Mouse (Mus musculus): ENCODE data around the gene Cnih2. TPM values are rescaled to one million over a fixed set of nuclear protein-coding genes. Genes with fewer than 3 reads are reported as not detected.

The Cnih2 gene
- polyA plus RNA-seq, 1 experiment: 3.7 TPM

GRCm38 (mm10) chr19:5085145-5085863, 13.0 kb downstream of the Cnih2 start, which contains the start of gene Tmem151a:
TSS of gene Tmem151a (minus strand) at chr19:5085531.
- no peak for DNase-seq
- TF ChIP-seq POLR2A (IDR thresholded peaks at IDR 0.05; ENCODE audit: control insufficient read depth, extremely low read depth, insufficient read depth, low read length, poor library complexity): no peak

GRCm38 (mm10) chr19:5084834-5085144, 13.5 kb downstream of the Cnih2 start:
- DNase-seq: no peak
- Histone ChIP-seq H3K27ac (ENCODE audit: control insufficient read depth, insufficient read depth, low read length) (no peak overlapping the region), H3K4me1 (replicated peaks; ENCODE audit: control insufficient read depth, insufficient read depth, low read length) (peaks cover 23% of the 10 kb centered on the region), H3K27me3 (ENCODE audit: control insufficient read depth, insufficient read depth, low read length) (peaks cover 15% of the 10 kb centered on the region; the same call in 1 of the 2 replicates), H3K4me3 (ENCODE audit: control insufficient read depth, insufficient read depth, low read length) (peak overlapping the region; percentile 20), H3K36me3 (ENCODE audit: control insufficient read depth, insufficient read depth, low read length) (no peaks in the 10 kb centered on the region)
- WGBS: 14% methylated on average over 15 of the region's 15 CpGs
- no peak for TF ChIP-seq POLR2A (IDR thresholded peaks at IDR 0.05; ENCODE audit: control insufficient read depth, extremely low read depth, insufficient read depth, low read length, poor library complexity)
- TF ChIP-seq CTCF (IDR thresholded peaks at IDR 0.05; ENCODE audit: borderline replicate concordance, control insufficient read depth, extremely low read depth, insufficient read depth, low read length, poor library complexity): no peak

More at GRCm38 (mm10) chr19:5085145-5085863, 13.0 kb downstream of the Cnih2 start, which contains the start of gene Tmem151a:
- Histone ChIP-seq H3K4me1 (replicated peaks; ENCODE audit: control insufficient read depth, insufficient read depth, low read length) (peaks cover 23% of the 10 kb centered on the region), H3K36me3 (ENCODE audit: control insufficient read depth, insufficient read depth, low read length) (no peaks in the 10 kb centered on the region), H3K4me3 (ENCODE audit: control insufficient read depth, insufficient read depth, low read length) (peak within 1 kb of the TSS; percentile 20), H3K27ac (ENCODE audit: control insufficient read depth, insufficient read depth, low read length) (no peak within 1 kb of the TSS), H3K27me3 (ENCODE audit: control insufficient read depth, insufficient read depth, low read length) (peaks cover 15% of the 10 kb centered on the region; the same call in 1 of the 2 replicates)
- WGBS: 2% methylated on average over 68 of the region's 69 CpGs

GRCm38 (mm10) chr19:5083961-5084833, 14.1 kb downstream of the Cnih2 start:
- no peak overlapping the region for H3K27ac ChIP-seq (ENCODE audit: control insufficient read depth, insufficient read depth, low read length)
- no peak for DNase-seq
- no peaks in the 10 kb centered on the region for H3K36me3 ChIP-seq (ENCODE audit: control insufficient read depth, insufficient read depth, low read length)
- 63% methylated on average over 3 of the region's 3 CpGs for WGBS
- TF ChIP-seq POLR2A (IDR thresholded peaks at IDR 0.05; ENCODE audit: control insufficient read depth, extremely low read depth, insufficient read depth, low read length, poor library complexity) (no peak), CTCF (IDR thresholded peaks at IDR 0.05; ENCODE audit: borderline replicate concordance, control insufficient read depth, extremely low read depth, insufficient read depth, low read length, poor library complexity) (no peak)
- H3K4me1 ChIP-seq (replicated peaks; ENCODE audit: control insufficient read depth, insufficient read depth, low read length): peaks cover 21% of the 10 kb centered on the region
- no peak overlapping the region for H3K4me3 ChIP-seq (ENCODE audit: control insufficient read depth, insufficient read depth, low read length)
- H3K27me3 ChIP-seq (ENCODE audit: control insufficient read depth, insufficient read depth, low read length): peaks cover 15% of the 10 kb centered on the region; the same call in 1 of the 2 replicates

GRCm38 (mm10) chr19:5082596-5082995, 15.7 kb downstream of the Cnih2 start:
- no peak for DNase-seq
- 70% methylated on average over 24 of the region's 24 CpGs for WGBS
- H3K27ac ChIP-seq (ENCODE audit: control insufficient read depth, insufficient read depth, low read length): no peak overlapping the region
- peaks cover 13% of the 10 kb centered on the region for H3K4me1 ChIP-seq (replicated peaks; ENCODE audit: control insufficient read depth, insufficient read depth, low read length)
- TF ChIP-seq CTCF (IDR thresholded peaks at IDR 0.05; ENCODE audit: borderline replicate concordance, control insufficient read depth, extremely low read depth, insufficient read depth, low read length, poor library complexity): no peak
- no peak for TF ChIP-seq POLR2A (IDR thresholded peaks at IDR 0.05; ENCODE audit: control insufficient read depth, extremely low read depth, insufficient read depth, low read length, poor library complexity)
- H3K36me3 ChIP-seq (ENCODE audit: control insufficient read depth, insufficient read depth, low read length): no peaks in the 10 kb centered on the region
- no peak overlapping the region for H3K4me3 ChIP-seq (ENCODE audit: control insufficient read depth, insufficient read depth, low read length)
- H3K27me3 ChIP-seq (ENCODE audit: control insufficient read depth, insufficient read depth, low read length): peaks cover 15% of the 10 kb centered on the region; the same call in 1 of the 2 replicates

- no peaks in the 10 kb centered on the region for H3K36me3 ChIP-seq (ENCODE audit: control insufficient read depth, insufficient read depth, low read length)
- H3K4me1 ChIP-seq (replicated peaks; ENCODE audit: control insufficient read depth, insufficient read depth, low read length): peaks cover 8% of the 10 kb centered on the region
- H3K4me3 ChIP-seq (ENCODE audit: control insufficient read depth, insufficient read depth, low read length): no peak overlapping the region
- 59% methylated on average over 18 of the region's 18 CpGs for WGBS
- peaks cover 15% of the 10 kb centered on the region; the same call in 1 of the 2 replicates for H3K27me3 ChIP-seq (ENCODE audit: control insufficient read depth, insufficient read depth, low read length)
- no peak overlapping the region for H3K27ac ChIP-seq (ENCODE audit: control insufficient read depth, insufficient read depth, low read length)
- TF ChIP-seq POLR2A (IDR thresholded peaks at IDR 0.05; ENCODE audit: control insufficient read depth, extremely low read depth, insufficient read depth, low read length, poor library complexity) (no peak), CTCF (IDR thresholded peaks at IDR 0.05; ENCODE audit: borderline replicate concordance, control insufficient read depth, extremely low read depth, insufficient read depth, low read length, poor library complexity) (no peak)
- no peak for DNase-seq
Measured at GRCm38 (mm10) chr19:5082005-5082404, 16.3 kb downstream of the Cnih2 start.

- Histone ChIP-seq H3K36me3 (ENCODE audit: control insufficient read depth, insufficient read depth, low read length) (no peaks in the 10 kb centered on the region), H3K4me3 (ENCODE audit: control insufficient read depth, insufficient read depth, low read length) (no peak overlapping the region), H3K27me3 (ENCODE audit: control insufficient read depth, insufficient read depth, low read length) (peaks cover 6% of the 10 kb centered on the region; the same call in 1 of the 2 replicates), H3K27ac (ENCODE audit: control insufficient read depth, insufficient read depth, low read length) (no peak overlapping the region), H3K4me1 (replicated peaks; ENCODE audit: control insufficient read depth, insufficient read depth, low read length) (no peaks in the 10 kb centered on the region)
- DNase-seq: no peak
- no peak for TF ChIP-seq CTCF (IDR thresholded peaks at IDR 0.05; ENCODE audit: borderline replicate concordance, control insufficient read depth, extremely low read depth, insufficient read depth, low read length, poor library complexity)
- no peak for TF ChIP-seq POLR2A (IDR thresholded peaks at IDR 0.05; ENCODE audit: control insufficient read depth, extremely low read depth, insufficient read depth, low read length, poor library complexity)
- WGBS: 91% methylated on average over 1 of the region's 1 CpGs
Measured at GRCm38 (mm10) chr19:5079279-5079678, 19.0 kb downstream of the Cnih2 start.
